In genomic region chr3:144506213-144506612, GRCm38 (mm10) we compare ENCODE assay signal across 8 mouse cellular contexts.
DNase-seq lines count a peak whose midpoint lies in the region; ATAC-seq lines count a peak whose summit lies in the region.

No protein-coding gene starts in this region.

- no peak overlapping the region for H3K9ac ChIP-seq in limb, embryonic 12.5 days (replicated peaks)
- no peak overlapping the region for H3K9ac ChIP-seq in heart, embryonic 16.5 days (ENCODE audit: low read length)

- H3K9me3 ChIP-seq in limb, embryonic 12.5 days: no peaks in the 10 kb centered on the region
- no peaks in the 10 kb centered on the region for H3K9me3 ChIP-seq in limb, embryonic 10.5 days (replicated peaks)
- no peaks in the 10 kb centered on the region for H3K9me3 ChIP-seq in heart, embryonic 16.5 days (replicated peaks; ENCODE audit: control insufficient read depth, low read length)

- no peak overlapping the region for H3K4me3 ChIP-seq in limb, embryonic 12.5 days (replicated peaks)
- H3K4me3 ChIP-seq in limb, embryonic 10.5 days: no peak overlapping the region
- no peak overlapping the region for H3K4me3 ChIP-seq in heart, embryonic 16.5 days (ENCODE audit: low read length)

- H3K36me3 ChIP-seq in limb, embryonic 12.5 days: no peaks in the 10 kb centered on the region
- H3K36me3 ChIP-seq in limb, embryonic 10.5 days: no peaks in the 10 kb centered on the region
- H3K36me3 ChIP-seq in heart, embryonic 16.5 days (ENCODE audit: control insufficient read depth, insufficient read depth): no peaks in the 10 kb centered on the region

- 24% methylated on average over 3 of the region's 3 CpGs for WGBS in limb, embryonic 12.5 days
- 28% methylated on average over 3 of the region's 3 CpGs for WGBS in limb, embryonic 10.5 days
- WGBS in heart, embryonic 16.5 days: 8% methylated on average over 3 of the region's 3 CpGs

- peaks cover 29% of the 10 kb centered on the region for H3K4me1 ChIP-seq in limb, embryonic 12.5 days (replicated peaks)
- peaks cover 27% of the 10 kb centered on the region for H3K4me1 ChIP-seq in limb, embryonic 10.5 days
- H3K4me1 ChIP-seq in heart, embryonic 16.5 days (ENCODE audit: control insufficient read depth, insufficient read depth, low read length): peaks cover 13% of the 10 kb centered on the region

- ATAC-seq in limb, embryonic 12.5 days (ENCODE audit: insufficient number of reproducible peaks, insufficient read depth, low FRiP score, low TSS enrichment, low read depth): peak; percentile 56; the same call in 1 of the 2 replicates
- ATAC-seq in heart, embryonic 16.5 days (replicated peaks; ENCODE audit: extremely low read depth, insufficient read depth, low FRiP score): peak; percentile 49; the same call in 1 of the 2 replicates

- H3K27ac ChIP-seq in limb, embryonic 12.5 days: no peak overlapping the region
- H3K27ac ChIP-seq in limb, embryonic 10.5 days: no peak overlapping the region
- H3K27ac ChIP-seq in heart, embryonic 16.5 days (ENCODE audit: low read length): peak overlapping the region; percentile 37; the same call in 1 of the 2 replicates

- H3K4me2 ChIP-seq in limb, embryonic 12.5 days: no peak overlapping the region
- peak overlapping the region; percentile 36; the same call in 1 of the 2 replicates for H3K4me2 ChIP-seq in heart, embryonic 16.5 days (ENCODE audit: low read depth, low read length)

- H3K27me3 ChIP-seq in limb, embryonic 12.5 days: no peaks in the 10 kb centered on the region
- no peaks in the 10 kb centered on the region for H3K27me3 ChIP-seq in limb, embryonic 10.5 days (ENCODE audit: low read depth, poor library complexity, severe bottlenecking)
- no peaks in the 10 kb centered on the region for H3K27me3 ChIP-seq in heart, embryonic 16.5 days (ENCODE audit: control insufficient read depth, insufficient read depth, low read length)

- DNase-seq in limb, embryonic 10.5 days (ENCODE audit: low spot score): no peak
- DNase-seq in embryo, embryonic 10 days (ENCODE audit: low spot score): peak; percentile 63
- DNase-seq in lung, postnatal 36 days: peak; percentile 26
- DNase-seq in cerebellum, postnatal 10 days: no peak
- DNase-seq in spleen, postnatal 36 days (ENCODE audit: low spot score in 2 of 2): no peak
- no peak for DNase-seq in cerebellum, adult 11-12 months

Comparison
In these comparisons a context has a peak if more than half of its experiments do, and no peak if none do; other contexts are left out.
1. DNase-seq: peak in embryo, embryonic 10 days (single experiment) and lung, postnatal 36 days (single experiment); none in limb, embryonic 10.5 days (single experiment), cerebellum, postnatal 10 days (0 of 2), spleen, postnatal 36 days (0 of 2) and cerebellum, adult 11-12 months (single experiment).